Mouse (Mus musculus) MEL (cell line): ENCODE measurements around the gene Tdp1. TPM values are rescaled to one million over a fixed set of nuclear protein-coding genes. Genes with fewer than 3 reads are reported as not detected.

Experiments used
- DNase-seq: peaks from one replicate; pipeline ENCODE4 v3.0.0; 2011; ENCODE audit warnings: low read depth, low spot score
- H3K27ac ChIP-seq: 2 replicates; pipeline ENCODE4 v1.5.1; 2012; ENCODE audit warnings: low read depth, mild to moderate bottlenecking, control low read depth, low read length, moderate library complexity; ENCODE audit not compliant: control insufficient read depth
- H3K27me3 ChIP-seq, 2 experiments: fragments of 150-350 bp in 1 of 2; sonication (generic) in 1 of 2; 2 replicates each; pipeline ENCODE4 v1.6.1; 2012; ENCODE audit warnings: low read length in 2 of 2, mild to moderate bottlenecking in 2 of 2, improper control_type of control experiment in 1 of 2, moderate library complexity in 1 of 2; ENCODE audit not compliant: insufficient read depth in 2 of 2, control insufficient read depth in 1 of 2
- H3K36me3 ChIP-seq, 2 experiments: 2 replicates each; pipeline ENCODE4 v1.6.1; 2012 to 2014; ENCODE audit warnings: low read length in 2 of 2, improper control_type of control experiment in 1 of 2, inconsistent platforms in 1 of 2, mild to moderate bottlenecking in 1 of 2; ENCODE audit not compliant: insufficient read depth in 2 of 2, control insufficient read depth in 1 of 2
- H3K4me1 ChIP-seq, 2 experiments: fragments of 150-350 bp in 1 of 2; sonication (generic) in 1 of 2; 2 replicates each; pipeline ENCODE4 v1.6.1; 2012; ENCODE audit warnings: low read length in 2 of 2, improper control_type of control experiment in 1 of 2, mild to moderate bottlenecking in 1 of 2; ENCODE audit not compliant: insufficient read depth in 2 of 2, control insufficient read depth in 1 of 2
- H3K4me3 ChIP-seq, 2 experiments: fragments of 150-350 bp in 1 of 2; sonication (generic) in 1 of 2; 2 replicates each; pipeline ENCODE4 v1.5.1; 2012; ENCODE audit warnings: low read depth in 2 of 2, low read length in 2 of 2, mild to moderate bottlenecking in 2 of 2, moderate library complexity in 2 of 2, control low read depth in 1 of 2, improper control_type of control experiment in 1 of 2; ENCODE audit not compliant: control insufficient read depth in 1 of 2, insufficient read depth in 1 of 2
- H3K79me2 ChIP-seq: 2 replicates; pipeline ENCODE4 v1.6.1; 2012; ENCODE audit warnings: mild to moderate bottlenecking, low read length, moderate library complexity; ENCODE audit not compliant: control insufficient read depth, poor library complexity, insufficient read depth
- H3K9ac ChIP-seq: 2 replicates; pipeline ENCODE4 v1.6.1; 2012; ENCODE audit warnings: low read depth, mild to moderate bottlenecking, control low read depth, low read length, moderate library complexity; ENCODE audit not compliant: control insufficient read depth, poor library complexity, severe bottlenecking
- H3K9me3 ChIP-seq: fragments of 150-350 bp; sonication (generic); replicated peaks from 2 replicates; pipeline ENCODE4 v1.6.1; 2012; ENCODE audit warnings: mild to moderate bottlenecking, low read length, improper control_type of control experiment, moderate library complexity; ENCODE audit not compliant: insufficient read depth
- CHD1 ChIP-seq: IDR thresholded peaks from 2 replicates; pipeline ENCODE4 v1.6.1; 2012; ENCODE audit warnings: low read depth, mild to moderate bottlenecking, inconsistent platforms, low read length, improper control_type of control experiment
- CTCF ChIP-seq, 3 experiments: IDR thresholded peaks in 2 of 3; conservative IDR thresholded peaks in 1 of 3; 2 replicates each; pipeline ENCODE4 v1.5.1; 2011 to 2012; ENCODE audit warnings: low read length in 3 of 3, low read depth in 2 of 3, mild to moderate bottlenecking in 2 of 3, improper control_type of control experiment in 1 of 3, inconsistent platforms in 1 of 3, mixed read lengths in 1 of 3, moderate library complexity in 1 of 3; ENCODE audit not compliant: control insufficient read depth in 1 of 3, insufficient read depth in 1 of 3, poor library complexity in 1 of 3, severe bottlenecking in 1 of 3
- EP300 ChIP-seq, 2 experiments: IDR thresholded peaks; 2 replicates each; pipeline ENCODE4 v1.6.1; 2011; ENCODE audit warnings: improper control_type of control experiment in 2 of 2, low read length in 2 of 2, low read depth in 1 of 2, mild to moderate bottlenecking in 1 of 2
- ETS1 ChIP-seq: IDR thresholded peaks from 2 replicates; pipeline ENCODE4 v1.6.1; 2012; ENCODE audit warnings: low read depth, mild to moderate bottlenecking, inconsistent platforms, low read length, improper control_type of control experiment, moderate library complexity
- GABPA ChIP-seq: IDR thresholded peaks from 2 replicates; pipeline ENCODE4 v1.6.1; 2012; ENCODE audit warnings: low read depth, mild to moderate bottlenecking, inconsistent platforms, low read length, improper control_type of control experiment, moderate library complexity
- GATA1 ChIP-seq: IDR thresholded peaks from 2 replicates; pipeline ENCODE4 v1.6.1; 2011; ENCODE audit warnings: low read depth, low read length, improper control_type of control experiment
- HCFC1 ChIP-seq: IDR thresholded peaks from 2 replicates; pipeline ENCODE4 v1.6.1; 2012; ENCODE audit warnings: low read depth, mild to moderate bottlenecking, inconsistent platforms, low read length, improper control_type of control experiment, moderate library complexity
- JUND ChIP-seq: IDR thresholded peaks from 2 replicates; pipeline ENCODE4 v1.6.1; 2011; ENCODE audit warnings: low read depth, mild to moderate bottlenecking, improper control_type of control experiment, low read length
- KAT2A ChIP-seq: conservative IDR thresholded peaks from 2 replicates; pipeline ENCODE4 v1.6.1; 2012; ENCODE audit warnings: low read depth, low read length, improper control_type of control experiment, inconsistent platforms
- MXI1 ChIP-seq: IDR thresholded peaks from 2 replicates; pipeline ENCODE4 v1.6.1; 2011; ENCODE audit warnings: mild to moderate bottlenecking, low read depth, low read length, improper control_type of control experiment
- MYB ChIP-seq: IDR thresholded peaks from 2 replicates; pipeline ENCODE4 v1.6.1; 2011; ENCODE audit warnings: mild to moderate bottlenecking, low read depth, low read length, improper control_type of control experiment
- RAD21 ChIP-seq: IDR thresholded peaks from 2 replicates; pipeline ENCODE4 v1.6.1; 2011; ENCODE audit warnings: mild to moderate bottlenecking, low read depth, low read length, improper control_type of control experiment
- RCOR1 ChIP-seq: IDR thresholded peaks from 2 replicates; pipeline ENCODE4 v1.6.1; 2012; ENCODE audit warnings: low read depth, mild to moderate bottlenecking, inconsistent platforms, low read length, improper control_type of control experiment
- SMC3 ChIP-seq: IDR thresholded peaks from 2 replicates; pipeline ENCODE4 v1.6.1; 2011; ENCODE audit warnings: low read depth, low read length, improper control_type of control experiment
- TAL1 ChIP-seq: IDR thresholded peaks from 2 replicates; pipeline ENCODE4 v1.6.1; 2012; ENCODE audit warnings: mild to moderate bottlenecking, inconsistent platforms, low read length, moderate library complexity, mixed read lengths
- TCF12 ChIP-seq: IDR thresholded peaks from 2 replicates; pipeline ENCODE4 v1.6.1; 2014; ENCODE audit warnings: low read depth, mild to moderate bottlenecking, inconsistent platforms, low read length, improper control_type of control experiment, moderate library complexity
- USF1 ChIP-seq: IDR thresholded peaks from 2 replicates; pipeline ENCODE4 v1.6.1; 2014; ENCODE audit warnings: low read depth, mild to moderate bottlenecking, inconsistent platforms, low read length, improper control_type of control experiment, moderate library complexity
- ZC3H11A ChIP-seq: IDR thresholded peaks from 2 replicates; pipeline ENCODE4 v1.6.1; 2012; ENCODE audit warnings: low read depth, mild to moderate bottlenecking, inconsistent platforms, low read length, improper control_type of control experiment
- ZNF384 ChIP-seq: IDR thresholded peaks from 2 replicates; pipeline ENCODE4 v1.6.1; 2012; ENCODE audit warnings: low read depth, mild to moderate bottlenecking, inconsistent platforms, low read length, improper control_type of control experiment
- polyA plus RNA-seq, 2 experiments: library from polyadenylated mRNA; stranded (reverse) in 1 of 2; unstranded in 1 of 2; fragments of >175 nt in 1 of 2; fragments of >200 nt in 1 of 2; gene quantifications; 2 replicates each; pipeline versions ENCODE4 v1.2.1 to v1.2.4; 2012; ENCODE audit warnings: low replicate concordance in 2 of 2, low read depth in 1 of 2; ENCODE audit not compliant: insufficient read length in 2 of 2, insufficient read depth in 1 of 2, missing spikeins in 1 of 2
- total RNA-seq: library from RNA; depleted of rRNA; stranded (reverse); fragments of 300-350 nt; gene quantifications from 2 replicates; pipeline ENCODE4 v1.2.3, GENCODE M21; 2012

Gene Tdp1
- total and polyA plus RNA-seq, 3 experiments = 33.2 to 142 (median 94.3) TPM

DNA sequence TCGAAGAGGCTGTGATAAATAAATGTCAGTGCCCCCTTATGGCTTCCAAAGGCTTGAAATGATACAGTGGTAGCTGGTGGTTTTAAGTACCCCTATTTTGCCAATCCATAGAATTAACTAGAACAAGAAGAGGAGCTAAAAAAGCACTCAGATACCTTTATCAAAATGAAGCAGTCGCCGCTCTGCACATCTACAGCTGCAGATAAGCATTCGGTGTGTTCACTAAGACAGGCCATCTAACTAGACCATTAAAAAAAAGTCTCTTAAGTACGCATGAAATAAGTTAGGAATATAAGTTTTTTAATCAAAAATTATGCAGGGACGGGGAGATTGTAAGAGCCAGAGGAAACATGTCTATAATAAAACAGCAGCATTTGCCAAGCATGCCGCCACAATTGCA is 76.4 kb downstream of the Tdp1 start:
- no peak overlapping the region for H3K9ac ChIP-seq
- DNase-seq = peak; percentile 35
- TF ChIP-seq CTCF (IDR thresholded peaks at IDR 0.05 in 2 of 3, conservative IDR thresholded peaks at IDR 0.05 in 1 of 3; ENCODE audit: control insufficient read depth in 1 of 3, insufficient read depth in 1 of 3, low read depth in 2 of 3, low read length in 3 of 3, poor library complexity in 1 of 3, severe bottlenecking in 1 of 3) = no peak
- peak; percentile 60; the same call in 1 of the 2 replicates for TF ChIP-seq ZNF384
- TF ChIP-seq SMC3 = no peak
- TF ChIP-seq ZC3H11A = no peak
- no peak for TF ChIP-seq GABPA
- peak; percentile 70 for TF ChIP-seq TCF12
- no peak for TF ChIP-seq KAT2A
- peak; percentile 45 to 47; a peak in 2 of 4 replicates for TF ChIP-seq EP300 (IDR thresholded peaks at IDR 0.05; ENCODE audit: low read depth in 1 of 2, low read length in 2 of 2)
- TF ChIP-seq GATA1 = peak; percentile 67
- no peak for TF ChIP-seq RCOR1
- no peaks in the 10 kb centered on the region; a peak in 1 of 4 replicates for H3K27me3 ChIP-seq
- H3K79me2 ChIP-seq = no peaks in the 10 kb centered on the region; the same call in 1 of the 2 replicates
- no peak overlapping the region for H3K27ac ChIP-seq
- peaks cover 0 to 15% of the 10 kb centered on the region in 2 experiments; a peak in 1 of 4 replicates for H3K4me1 ChIP-seq
- H3K9me3 ChIP-seq = no peaks in the 10 kb centered on the region
- peaks cover 0 to 11% of the 10 kb centered on the region in 2 experiments; a peak in 2 of 4 replicates for H3K36me3 ChIP-seq
- H3K4me3 ChIP-seq = no peak overlapping the region

DNA sequence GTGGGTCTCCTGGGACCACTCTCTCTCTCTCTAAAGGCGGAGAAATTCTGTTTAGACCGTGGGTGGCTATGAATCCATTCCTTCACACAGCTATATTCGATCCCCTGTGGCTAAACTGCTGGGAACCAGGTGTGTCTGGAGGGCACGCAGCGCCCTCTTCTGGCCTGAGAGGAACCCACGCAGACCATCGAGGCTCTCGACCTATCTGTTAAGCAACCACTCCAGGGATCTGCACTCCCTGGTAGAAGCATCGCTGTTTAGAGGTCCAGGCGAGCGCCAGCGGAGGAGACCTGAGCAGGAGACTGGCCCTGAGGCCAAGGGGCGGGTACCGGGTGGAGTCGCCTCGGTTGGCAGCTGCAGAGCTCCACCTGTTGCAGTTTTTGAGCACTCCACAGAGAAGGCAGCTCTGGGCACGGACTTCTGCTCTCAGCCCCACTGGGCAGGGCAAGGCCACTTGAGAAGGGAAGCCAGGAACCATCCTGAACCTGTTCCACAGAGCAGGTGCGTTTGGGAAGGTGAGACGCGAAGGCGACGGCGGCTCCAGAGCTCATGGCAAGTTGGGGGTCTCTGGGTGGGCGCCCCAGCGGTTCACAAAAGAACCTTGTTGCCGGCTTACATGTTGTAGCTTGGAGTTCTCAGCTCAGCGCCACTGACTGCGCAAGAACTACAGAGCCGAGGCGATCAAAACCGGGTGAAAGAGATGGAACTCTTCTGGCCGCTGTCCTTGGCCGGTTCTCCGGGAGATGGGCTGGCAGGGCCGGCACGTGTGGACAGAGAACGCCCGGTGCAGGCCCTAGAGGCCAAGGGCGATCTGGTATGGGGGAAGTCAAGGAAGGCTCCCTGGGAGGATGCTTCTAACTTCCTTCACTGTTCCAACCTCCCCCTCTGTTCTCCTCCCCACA is 80.2 kb downstream of the Tdp1 start, which contains the start of gene Kcnk13:
Kcnk13 (plus strand) TSS at position 199 of the 902 bp plus-strand sequence.
- Histone ChIP-seq H3K4me1 (peaks cover 0 to 12% of the 10 kb centered on the region in 2 experiments; a peak in 1 of 4 replicates), H3K9ac (no peak within 1 kb of the TSS), H3K27me3 (peaks cover 0 to 1% of the 10 kb centered on the region in 2 experiments; a peak in 1 of 4 replicates), H3K79me2 (no peaks in the 10 kb centered on the region; the same call in 1 of the 2 replicates), H3K36me3 (peaks cover 0 to 11% of the 10 kb centered on the region in 2 experiments; a peak in 2 of 4 replicates), H3K27ac (no peak within 1 kb of the TSS), H3K4me3 (no peak within 1 kb of the TSS), H3K9me3 (no peaks in the 10 kb centered on the region)
- TF ChIP-seq MXI1 = no peak
- no peak for TF ChIP-seq TAL1
- TF ChIP-seq CHD1 = no peak
- TF ChIP-seq GATA1 = no peak
- no peak for TF ChIP-seq RCOR1
- no peak for TF ChIP-seq KAT2A
- TF ChIP-seq JUND = no peak
- TF ChIP-seq SMC3 = peak; percentile 76
- peak; percentile 66 to 93 (median 80) for TF ChIP-seq CTCF (IDR thresholded peaks at IDR 0.05 in 2 of 3, conservative IDR thresholded peaks at IDR 0.05 in 1 of 3; ENCODE audit: control insufficient read depth in 1 of 3, insufficient read depth in 1 of 3, low read depth in 2 of 3, low read length in 3 of 3, poor library complexity in 1 of 3, severe bottlenecking in 1 of 3)
- no peak for TF ChIP-seq USF1
- TF ChIP-seq ZC3H11A = peak; percentile 60
- TF ChIP-seq MYB = no peak
- no peak for TF ChIP-seq HCFC1
- TF ChIP-seq RAD21 = peak; percentile 75
- no peak for TF ChIP-seq ETS1
- DNase-seq = peak; percentile 58
